ENCODE assay signal across 12 mouse cellular contexts in genomic region chr6:34606407-34606806, GRCm38 (mm10). TPM values are rescaled to one million over a fixed set of nuclear protein-coding genes. Genes with fewer than 3 reads are reported as not detected.
DNase-seq lines count a peak whose midpoint lies in the region; ATAC-seq and TF ChIP-seq lines count a peak whose summit lies in the region.
"Had no signal": no experiment of that assay in that cellular context is flagged by ENCODE, and none has a peak within 500 bp of the region (broad histone marks: within the 10 kb centered on the region; RNA-seq: fewer than 3 reads in every experiment).

No protein-coding gene starts in this region.

- no peak overlapping the region for H3K4me2 ChIP-seq in kidney, embryonic 15.5 days
- no peak overlapping the region for H3K4me2 ChIP-seq in embryonic facial prominence, embryonic 11.5 days (ENCODE audit: low read depth, low read length)
- H3K4me2 ChIP-seq in intestine, postnatal 0 days (replicated peaks; ENCODE audit: low read depth) = 0 out of 2 replicates have a peak overlapping the region, but pooled peaks have one; percentile 17
- H3K4me2 ChIP-seq: liver, embryonic 11.5 days; neural tube, embryonic 13.5 days had no signal

- TF ChIP-seq CTCF in intestine, postnatal 0 days (IDR thresholded peaks at IDR 0.05; ENCODE audit: low read depth) = no peak

- H3K4me3 ChIP-seq in kidney, embryonic 15.5 days (replicated peaks) = no peak overlapping the region
- no peak overlapping the region for H3K4me3 ChIP-seq in embryonic facial prominence, embryonic 11.5 days (ENCODE audit: low read depth, low read length)
- no peak overlapping the region for H3K4me3 ChIP-seq in intestine, postnatal 0 days (ENCODE audit: low read depth, low read length)
- H3K4me3 ChIP-seq: neural tube, embryonic 13.5 days had no signal

- no peaks in the 10 kb centered on the region for H3K27me3 ChIP-seq in kidney, embryonic 15.5 days
- no peaks in the 10 kb centered on the region for H3K27me3 ChIP-seq in embryonic facial prominence, embryonic 11.5 days (ENCODE audit: control insufficient read depth, insufficient read depth, low read length)
- no peaks in the 10 kb centered on the region for H3K27me3 ChIP-seq in intestine, postnatal 0 days (replicated peaks; ENCODE audit: control insufficient read depth, insufficient read depth, low read length)
- H3K27me3 ChIP-seq: neural tube, embryonic 13.5 days had no signal

- no peaks in the 10 kb centered on the region for H3K9me3 ChIP-seq in kidney, embryonic 15.5 days (replicated peaks)
- no peaks in the 10 kb centered on the region for H3K9me3 ChIP-seq in embryonic facial prominence, embryonic 11.5 days (replicated peaks; ENCODE audit: control insufficient read depth, low read length)
- no peaks in the 10 kb centered on the region for H3K9me3 ChIP-seq in intestine, postnatal 0 days (ENCODE audit: control insufficient read depth)
- H3K9me3 ChIP-seq: neural tube, embryonic 13.5 days had no signal

- H3K4me1 ChIP-seq in kidney, embryonic 15.5 days = peaks cover 41% of the 10 kb centered on the region
- peaks cover 4% of the 10 kb centered on the region for H3K4me1 ChIP-seq in embryonic facial prominence, embryonic 11.5 days (ENCODE audit: control insufficient read depth, insufficient read depth, low read length)
- H3K4me1 ChIP-seq in intestine, postnatal 0 days (replicated peaks; ENCODE audit: control insufficient read depth, insufficient read depth, low read length) = 0 out of 2 replicates have a peak, but pooled peaks cover 6% of the 10 kb centered on the region

- DNase-seq in kidney, adult 8-10 months = no peak
- peak; percentile 71 for DNase-seq in NIH3T3 (ENCODE audit: low read depth)
- peak; percentile 37 for DNase-seq in embryonic facial prominence, embryonic 11.5 days (ENCODE audit: low spot score)
- no peak for DNase-seq in right cerebral cortex, adult 2 months (ENCODE audit: low spot score in 2 of 2)
- DNase-seq: cerebellum, adult 8-10 months had no signal

- H3K9ac ChIP-seq in kidney, embryonic 15.5 days = no peak overlapping the region
- no peak overlapping the region for H3K9ac ChIP-seq in embryonic facial prominence, embryonic 11.5 days (replicated peaks; ENCODE audit: low read length)
- no peak overlapping the region for H3K9ac ChIP-seq in intestine, postnatal 0 days (ENCODE audit: low read depth, low read length)
- H3K9ac ChIP-seq: neural tube, embryonic 13.5 days had no signal

- 40% methylated on average over 4 of the region's 4 CpGs for WGBS in kidney, embryonic 15.5 days
- 62% methylated on average over 4 of the region's 4 CpGs for whole genome bisulfite sequencing in embryonic facial prominence, embryonic 11.5 days
- WGBS in intestine, postnatal 0 days = 47% methylated on average over 4 of the region's 4 CpGs

- peak overlapping the region; percentile 42 for H3K27ac ChIP-seq in kidney, embryonic 15.5 days
- H3K27ac ChIP-seq in embryonic facial prominence, embryonic 11.5 days (replicated peaks; ENCODE audit: low read depth, low read length) = no peak overlapping the region
- no peak overlapping the region for H3K27ac ChIP-seq in intestine, postnatal 0 days (ENCODE audit: low read depth, low read length)
- H3K27ac ChIP-seq: neural tube, embryonic 13.5 days had no signal

- H3K36me3 ChIP-seq in kidney, embryonic 15.5 days = no peaks in the 10 kb centered on the region
- no peaks in the 10 kb centered on the region for H3K36me3 ChIP-seq in embryonic facial prominence, embryonic 11.5 days (replicated peaks; ENCODE audit: control insufficient read depth, insufficient read depth, low read depth, low read length)
- no peaks in the 10 kb centered on the region for H3K36me3 ChIP-seq in intestine, postnatal 0 days (ENCODE audit: control insufficient read depth, insufficient read depth)
- H3K36me3 ChIP-seq: neural tube, embryonic 13.5 days had no signal

- ATAC-seq in kidney, embryonic 15.5 days (replicated peaks; ENCODE audit: low FRiP score) = no peak
- ATAC-seq in embryonic facial prominence, embryonic 11.5 days (replicated peaks; ENCODE audit: insufficient number of reproducible peaks, low FRiP score, low TSS enrichment, low read depth) = no peak
- no peak for ATAC-seq in intestine, postnatal 0 days
- ATAC-seq in erythroblast, adult 5-6 weeks (replicated peaks; ENCODE audit: low FRiP score, poor library complexity, severe bottlenecking) = no peak
- ATAC-seq: forebrain, embryonic 16.5 days; inflammation-experienced regulatory T-cells, adult 6 months had no signal

RNA-seq across cellular contexts. Expression of gene Cald1, which starts 8.1 kb away (rescaled TPM):
- 242 and 266 TPM in 2 replicates for polyA plus RNA-seq in kidney, embryonic 15.5 days (2015; fragmentation: Nextera tagmentation; extraction: Ambion mirVana)
- polyA plus RNA-seq in embryonic facial prominence, embryonic 11.5 days (2014; fragmentation: Nextera tagmentation; extraction: Ambion mirVana) = 274 and 283 TPM in 2 replicates
- 239 and 283 TPM in 2 replicates for polyA plus RNA-seq in intestine, postnatal 0 days (2015; fragmentation: Nextera tagmentation; extraction: Ambion mirVana)
- total RNA-seq in erythroblast, adult 5-6 weeks (2015; ENCODE audit: low replicate concordance) = 1.2 TPM in 1 of 2 replicates, not detected in the other
- 0.26 TPM in 1 of 2 replicates, not detected in the other for total RNA-seq in erythroblast, adult 5-6 weeks (2017; ENCODE audit: low replicate concordance)

Comparison
In these comparisons a context has a peak if more than half of its experiments do, and no peak if none do; other contexts are left out.
1. DNase-seq: peak in NIH3T3 (single experiment) and embryonic facial prominence, embryonic 11.5 days (single experiment); none in kidney, adult 8-10 months (0 of 2) and right cerebral cortex, adult 2 months (0 of 2).